Mouse (Mus musculus): ENCODE data around the gene Plcd3. TPM values are rescaled to one million over a fixed set of nuclear protein-coding genes. Genes with fewer than 3 reads are reported as not detected.
A peak's percentile ranks its signal among the peaks of the same experiment; 100 is the strongest.

The Plcd3 gene
- polyA plus RNA-seq, 1 experiment = 20.6 TPM

- no peak for TF ChIP-seq USF1 (IDR thresholded peaks at IDR 0.05; ENCODE audit: low read depth)
- peak; percentile 94 for TF ChIP-seq POLR2AphosphoS2 (IDR thresholded peaks at IDR 0.05; ENCODE audit: insufficient read length, low read depth)
- TF ChIP-seq CEBPB (IDR thresholded peaks at IDR 0.05; ENCODE audit: insufficient read depth, poor library complexity, severe bottlenecking) = peak; percentile 72
- TF ChIP-seq POLR2A (IDR thresholded peaks at IDR 0.05; ENCODE audit: insufficient read length, low read depth) = peak; percentile 89
- TF ChIP-seq REST (IDR thresholded peaks at IDR 0.05; ENCODE audit: insufficient read depth, insufficient read length) = peak; percentile 51
- peak; percentile 94 for TF ChIP-seq SRF (IDR thresholded peaks at IDR 0.05; ENCODE audit: control insufficient read depth, insufficient read length, low read depth)
- peak within 1 kb of the TSS; percentile 36 for H3ac ChIP-seq (ENCODE audit: control insufficient read depth, insufficient read length)
These were observed 73.1 kb downstream of the Plcd3 start, which contains the start of the genes Nmt1 and Dcakd for GRCm38 (mm10) chr11:103028176-103028891. Gene Nmt1 (plus strand): TSS chr11:103028190. Gene Dcakd (minus strand): TSS chr11:103028333.

GRCm38 (mm10) chr11:103027570-103028175 is 73.8 kb downstream of the Plcd3 start:
- TF ChIP-seq TCF3 (IDR thresholded peaks at IDR 0.05; ENCODE audit: insufficient read length, low read depth) (no peak), TCF12 (IDR thresholded peaks at IDR 0.05; ENCODE audit: insufficient read depth, poor library complexity, severe bottlenecking) (no peak), POLR2AphosphoS2 (IDR thresholded peaks at IDR 0.05; ENCODE audit: insufficient read length, low read depth) (no peak), MYOD1 (IDR thresholded peaks at IDR 0.05; ENCODE audit: control insufficient read depth in 1 of 3, insufficient read length in 2 of 3, low read depth in 2 of 3) (no peak), E2F4 (IDR thresholded peaks at IDR 0.05; ENCODE audit: insufficient read depth) (no peak), CEBPB (IDR thresholded peaks at IDR 0.05; ENCODE audit: insufficient read depth, poor library complexity, severe bottlenecking) (no peak), REST (IDR thresholded peaks at IDR 0.05; ENCODE audit: insufficient read depth, insufficient read length) (no peak)
- Histone ChIP-seq H3K4me2 (ENCODE audit: low read depth) (peak overlapping the region; percentile 82), H3K79me2 (ENCODE audit: control insufficient read depth, insufficient read depth) (peaks cover 64% of the 10 kb centered on the region), H3K36me3 (ENCODE audit: control insufficient read depth, insufficient read depth) (peaks cover 8% of the 10 kb centered on the region), H3ac (ENCODE audit: control insufficient read depth, insufficient read length) (peak overlapping the region; percentile 36), H3K4me3 (peak overlapping the region; percentile 68), H3K27me3 (ENCODE audit: control insufficient read depth, insufficient read depth, insufficient read length) (no peaks in the 10 kb centered on the region)

More at GRCm38 (mm10) chr11:103028176-103028891, 73.1 kb downstream of the Plcd3 start, which contains the start of the genes Nmt1 and Dcakd:
- peaks cover 8% of the 10 kb centered on the region for H3K36me3 ChIP-seq (ENCODE audit: control insufficient read depth, insufficient read depth)
- peak within 1 kb of the TSS; percentile 89 for H3K4me2 ChIP-seq (ENCODE audit: low read depth)
- no peaks in the 10 kb centered on the region for H3K27me3 ChIP-seq (ENCODE audit: control insufficient read depth, insufficient read depth, insufficient read length)
- peaks cover 71% of the 10 kb centered on the region for H3K79me2 ChIP-seq (ENCODE audit: control insufficient read depth, insufficient read depth)
- peak within 1 kb of the TSS; percentile 68 for H3K4me3 ChIP-seq

DNA sequence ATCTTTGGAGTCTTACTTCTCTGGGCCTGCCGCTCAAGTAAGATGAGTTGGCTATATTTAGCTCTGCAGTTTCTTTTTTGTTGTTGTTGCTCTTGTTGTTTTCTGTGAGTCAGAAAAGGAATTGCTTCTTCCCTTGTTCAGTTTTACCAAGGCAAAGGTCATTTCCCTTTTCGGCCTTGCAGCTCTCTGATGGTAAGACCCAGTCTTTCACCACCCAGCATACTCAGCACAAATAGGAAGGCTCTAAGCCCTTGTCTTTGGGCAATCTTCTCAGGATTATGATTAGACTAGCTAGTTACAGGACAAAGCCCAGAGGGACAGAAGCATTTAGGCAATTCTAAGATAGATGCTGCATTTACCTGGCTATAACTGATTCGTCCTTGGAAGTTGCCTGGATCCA is 74.6 kb downstream of the Plcd3 start:
- peak overlapping the region; percentile 82 for H3K4me2 ChIP-seq (ENCODE audit: low read depth)

GRCm38 (mm10) chr11:103023974-103024373 is 77.5 kb downstream of the Plcd3 start:
- Histone ChIP-seq H3K79me2 (ENCODE audit: control insufficient read depth, insufficient read depth) (peaks cover 27% of the 10 kb centered on the region), H3K4me3 (no peak overlapping the region), H3K36me3 (ENCODE audit: control insufficient read depth, insufficient read depth) (peaks cover 8% of the 10 kb centered on the region), H3K27me3 (ENCODE audit: control insufficient read depth, insufficient read depth, insufficient read length) (no peaks in the 10 kb centered on the region), H3ac (ENCODE audit: control insufficient read depth, insufficient read length) (no peak overlapping the region), H3K4me2 (ENCODE audit: low read depth) (no peak overlapping the region)
- TF ChIP-seq CEBPB (IDR thresholded peaks at IDR 0.05; ENCODE audit: insufficient read depth, poor library complexity, severe bottlenecking) = no peak
- no peak for TF ChIP-seq REST (IDR thresholded peaks at IDR 0.05; ENCODE audit: insufficient read depth, insufficient read length)
- TF ChIP-seq POLR2A (IDR thresholded peaks at IDR 0.05; ENCODE audit: insufficient read length, low read depth) = no peak
- TF ChIP-seq MYOG (IDR thresholded peaks at IDR 0.05; ENCODE audit: control insufficient read depth in 1 of 3, insufficient read depth in 1 of 3, insufficient read length in 2 of 3, low read depth in 2 of 3) = no peak
- no peak for TF ChIP-seq USF1 (IDR thresholded peaks at IDR 0.05; ENCODE audit: low read depth)
- no peak for TF ChIP-seq MAX (IDR thresholded peaks at IDR 0.05; ENCODE audit: low read depth)
- no peak for TF ChIP-seq MYOD1 (IDR thresholded peaks at IDR 0.05; ENCODE audit: control insufficient read depth in 1 of 3, insufficient read length in 2 of 3, low read depth in 2 of 3)
- TF ChIP-seq TCF12 (IDR thresholded peaks at IDR 0.05; ENCODE audit: insufficient read depth, poor library complexity, severe bottlenecking) = no peak
- no peak for TF ChIP-seq E2F4 (IDR thresholded peaks at IDR 0.05; ENCODE audit: insufficient read depth)
- no peak for TF ChIP-seq TCF3 (IDR thresholded peaks at IDR 0.05; ENCODE audit: insufficient read length, low read depth)
- TF ChIP-seq SRF (IDR thresholded peaks at IDR 0.05; ENCODE audit: control insufficient read depth, insufficient read length, low read depth) = no peak
- no peak for TF ChIP-seq POLR2AphosphoS2 (IDR thresholded peaks at IDR 0.05; ENCODE audit: insufficient read length, low read depth)

More for the DNA sequence above, 74.6 kb downstream of the Plcd3 start:
- Histone ChIP-seq H3K4me3 (peak overlapping the region; percentile 68), H3K27me3 (ENCODE audit: control insufficient read depth, insufficient read depth, insufficient read length) (no peaks in the 10 kb centered on the region), H3K36me3 (ENCODE audit: control insufficient read depth, insufficient read depth) (peaks cover 8% of the 10 kb centered on the region), H3K79me2 (ENCODE audit: control insufficient read depth, insufficient read depth) (peaks cover 56% of the 10 kb centered on the region), H3ac (ENCODE audit: control insufficient read depth, insufficient read length) (no peak overlapping the region)
- TF ChIP-seq USF1 (IDR thresholded peaks at IDR 0.05; ENCODE audit: low read depth) = no peak
- TF ChIP-seq POLR2A (IDR thresholded peaks at IDR 0.05; ENCODE audit: insufficient read length, low read depth) = no peak
- no peak for TF ChIP-seq TCF12 (IDR thresholded peaks at IDR 0.05; ENCODE audit: insufficient read depth, poor library complexity, severe bottlenecking)
- TF ChIP-seq MAX (IDR thresholded peaks at IDR 0.05; ENCODE audit: low read depth) = no peak

All from myocyte (in vitro differentiated cells).